Mouse (Mus musculus) layer of hippocampus, postnatal 10 days (tissue): ENCODE results near the gene Lypd5. TPM values are rescaled to one million over a fixed set of nuclear protein-coding genes. Genes with fewer than 3 reads are reported as not detected.

Experiments
- microRNA-seq, 2 experiments: library from miRNA; unstranded; fragments of <30 nt; microRNA quantifications; one replicate each; pipeline ENCODE4 v1.2.0; 2021
- total RNA-seq, 2 experiments: library from RNA; stranded (reverse); gene quantifications; 2 replicates each; pipeline ENCODE4 v1.2.3; 2021

Gene Lypd5
- total RNA-seq, 2 experiments from 2014 or later: not detected

Small RNA genes within 50 kb of the gene (microRNA-seq; reads per million reads assigned to microRNA genes)
- 0 reads per million in 2 experiments for gene Gm27592

Other genes with a start within 250 kb of the Lypd5 start
- 1 to 10 TPM; 7.2 to 7.7 TPM for gene Zfp112, start 236.9 kb upstream of the Lypd5 start, total RNA-seq
- gene Zfp235, start 215.0 kb upstream of the Lypd5 start, total RNA-seq: 10 to 100 TPM; 18.5 to 20.5 TPM
- 1 to 10 TPM; 4.4 to 4.6 TPM for gene Zfp114, start 174.1 kb upstream of the Lypd5 start, total RNA-seq
- gene Zfp111, start 137.8 kb upstream of the Lypd5 start, total RNA-seq: 10 to 100 TPM; 11.8 to 12.1 TPM
- gene Zfp109, start 111.6 kb upstream of the Lypd5 start, total RNA-seq: 1 to 10 TPM; 4.8 to 5.3 TPM
- 1 to 10 TPM; 5.0 to 6.3 TPM for gene Zfp108, start 94.4 kb upstream of the Lypd5 start, total RNA-seq
- 10 to 100 TPM; 11.0 to 13.1 TPM for gene Zfp93, start 78.8 kb upstream of the Lypd5 start, total RNA-seq
- gene Zfp61, start 48.0 kb upstream of the Lypd5 start, total RNA-seq: 10 to 100 TPM; 25.1 to 26.7 TPM
- 10 to 100 TPM; 13.0 to 15.1 TPM for gene Zfp94, start 32.5 kb upstream of the Lypd5 start, total RNA-seq
- not detected for gene Tescl, start 15.3 kb upstream of the Lypd5 start, total RNA-seq
- gene Kcnn4, start 21.1 kb downstream of the Lypd5 start, total RNA-seq: under 1 TPM; 0.33 to 0.46 TPM
- gene Smg9, start 50.4 kb downstream of the Lypd5 start, total RNA-seq: 10 to 100 TPM; 33.5 to 34.3 TPM
- gene Irgc1, start 103.1 kb downstream of the Lypd5 start, total RNA-seq: not detected
- gene Plaur, start 113.3 kb downstream of the Lypd5 start, total RNA-seq: 1 to 10 TPM; 1.3 to 2.3 TPM
- 100 to 1,000 TPM; 269 to 279 TPM for gene Cadm4, start 132.8 kb downstream of the Lypd5 start, total RNA-seq
- gene Zfp428, start 157.8 kb downstream of the Lypd5 start, total RNA-seq: 10 to 100 TPM; 61.3 to 64.6 TPM
- gene AC161166.1, start 163.3 kb downstream of the Lypd5 start, total RNA-seq: not detected
- gene Irgq, start 181.5 kb downstream of the Lypd5 start, total RNA-seq: 100 to 1,000 TPM in 1 of 2 experiments, 10 to 100 TPM in 1; 98.5 to 101 TPM
- gene Pinlyp, start 196.9 kb downstream of the Lypd5 start, total RNA-seq: not detected
- gene Xrcc1, start 197.1 kb downstream of the Lypd5 start, total RNA-seq: 10 to 100 TPM; 37.8 to 39.7 TPM
- gene Ethe1, start 238.3 kb downstream of the Lypd5 start, total RNA-seq: 1 to 10 TPM; 7.7 to 8.7 TPM
- 1 to 10 TPM; 8.2 to 8.7 TPM for gene Zfp575, start 238.4 kb downstream of the Lypd5 start, total RNA-seq